Mouse (Mus musculus) neural tube, embryonic 15.5 days (tissue): ENCODE measurements around the gene Rbfox3. TPM values are rescaled to one million over a fixed set of nuclear protein-coding genes. Genes with fewer than 3 reads are reported as not detected.

Experiments
- ATAC-seq: fragments of 200-750 bp; cut with Nextera tagmentation; 2 replicates; pipeline ENCODE4 v1.8.0; 2017; ENCODE audit warnings: mild to moderate bottlenecking, moderate TSS enrichment, moderate library complexity; ENCODE audit not compliant: low FRiP score
- H3K27ac ChIP-seq: fragments of 300-500 bp; sonication (generic); replicated peaks from 2 replicates; pipeline ENCODE4 v1.5.1; 2015; ENCODE audit warnings: mild to moderate bottlenecking, inconsistent platforms
- H3K27me3 ChIP-seq: fragments of 300-500 bp; sonication (generic); replicated peaks from 2 replicates; pipeline ENCODE4 v1.6.1; 2015; ENCODE audit warnings: inconsistent platforms
- H3K36me3 ChIP-seq: fragments of 300-500 bp; sonication (generic); 2 replicates; pipeline ENCODE4 v1.6.1; 2015; ENCODE audit warnings: inconsistent platforms
- H3K4me1 ChIP-seq: fragments of 300-500 bp; sonication (generic); 2 replicates; pipeline ENCODE4 v1.6.1; 2015; ENCODE audit warnings: inconsistent platforms
- H3K4me2 ChIP-seq: fragments of 300-500 bp; sonication (generic); 2 replicates; pipeline ENCODE4 v1.6.1; 2015; ENCODE audit warnings: inconsistent platforms, mild to moderate bottlenecking, moderate library complexity
- H3K4me3 ChIP-seq: fragments of 300-500 bp; sonication (generic); replicated peaks from 2 replicates; pipeline ENCODE4 v1.5.1; 2015; ENCODE audit warnings: mild to moderate bottlenecking, inconsistent platforms
- H3K9ac ChIP-seq: fragments of 300-500 bp; sonication (generic); replicated peaks from 2 replicates; pipeline ENCODE4 v1.6.1; 2015; ENCODE audit warnings: mild to moderate bottlenecking, inconsistent platforms
- H3K9me3 ChIP-seq: fragments of 300-500 bp; sonication (generic); replicated peaks from 2 replicates; pipeline ENCODE4 v1.6.1; 2016; ENCODE audit warnings: inconsistent platforms
- WGBS: fragments of 180-500 bp; shearing (Covaris S2); methylation state at CpG from one replicate; pipeline ENCODE4 v1.1.7; 2015; ENCODE audit warnings: mixed read lengths; 5-methylcytosine and 5-hydroxymethylcytosine counted together
- polyA plus RNA-seq: library from polyadenylated mRNA; unstranded; fragments of >200 nt; fragmentation: Nextera tagmentation; extraction: Ambion mirVana; gene quantifications from 2 replicates; pipeline ENCODE4 v1.2.1, GENCODE M21; 2015

The Rbfox3 gene
- polyA plus RNA-seq, 1 experiment from 2014 or later, result 99.8 TPM

DNA sequence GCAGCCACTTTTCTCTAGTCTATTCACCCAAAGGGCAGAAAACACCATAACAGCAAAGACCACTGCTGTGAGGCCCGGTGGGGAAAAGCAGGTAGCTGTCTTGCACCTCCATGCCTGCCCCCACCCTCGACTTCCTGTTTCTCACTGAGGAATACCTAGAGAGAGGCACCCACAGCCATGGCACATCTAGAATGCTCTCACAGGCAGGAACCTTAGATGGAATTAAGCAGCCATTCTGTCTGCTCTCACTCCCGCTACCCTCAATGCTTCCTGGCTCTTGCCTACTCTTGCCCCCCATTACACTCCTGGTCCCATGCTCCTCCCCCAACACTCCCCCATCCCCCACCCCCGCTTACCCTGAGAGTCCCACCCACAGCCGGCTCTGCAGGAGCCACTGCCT is 20.9 kb downstream of the Rbfox3 start:
- no peak overlapping the region for H3K9ac ChIP-seq
- no peak overlapping the region for H3K4me3 ChIP-seq
- ATAC-seq, result no peak; the same call in 1 of the 2 replicates
- H3K27ac ChIP-seq, result peak overlapping the region; percentile 81
- WGBS, result 60% methylated on average over 5 of the region's 5 CpGs
- no peaks in the 10 kb centered on the region for H3K9me3 ChIP-seq
- no peaks in the 10 kb centered on the region for H3K27me3 ChIP-seq
- peaks cover 39% of the 10 kb centered on the region for H3K4me1 ChIP-seq
- H3K4me2 ChIP-seq, result 0 out of 2 replicates have a peak overlapping the region, but pooled peaks have one; percentile 19
- no peaks in the 10 kb centered on the region for H3K36me3 ChIP-seq

GRCm38 (mm10) chr11:118889500-118889899 is 21.9 kb downstream of the Rbfox3 start:
- peaks cover 36% of the 10 kb centered on the region for H3K4me1 ChIP-seq
- no peaks in the 10 kb centered on the region for H3K36me3 ChIP-seq
- H3K27me3 ChIP-seq, result no peaks in the 10 kb centered on the region
- WGBS, result 84% methylated on average over 4 of the region's 4 CpGs
- no peak overlapping the region for H3K9ac ChIP-seq
- no peaks in the 10 kb centered on the region for H3K9me3 ChIP-seq
- no peak overlapping the region for H3K4me3 ChIP-seq
- no peak overlapping the region for H3K27ac ChIP-seq
- ATAC-seq, result no peak
- H3K4me2 ChIP-seq, result no peak overlapping the region

- Histone ChIP-seq H3K4me2 (no peak overlapping the region), H3K9me3 (no peaks in the 10 kb centered on the region), H3K9ac (no peak overlapping the region), H3K4me1 (peaks cover 36% of the 10 kb centered on the region), H3K27me3 (no peaks in the 10 kb centered on the region), H3K36me3 (no peaks in the 10 kb centered on the region), H3K27ac (no peak overlapping the region), H3K4me3 (no peak overlapping the region)
- ATAC-seq, result no peak
- 77% methylated on average over 8 of the region's 8 CpGs for WGBS
Measured at GRCm38 (mm10) chr11:118888426-118888825, 23.0 kb downstream of the Rbfox3 start.

DNA sequence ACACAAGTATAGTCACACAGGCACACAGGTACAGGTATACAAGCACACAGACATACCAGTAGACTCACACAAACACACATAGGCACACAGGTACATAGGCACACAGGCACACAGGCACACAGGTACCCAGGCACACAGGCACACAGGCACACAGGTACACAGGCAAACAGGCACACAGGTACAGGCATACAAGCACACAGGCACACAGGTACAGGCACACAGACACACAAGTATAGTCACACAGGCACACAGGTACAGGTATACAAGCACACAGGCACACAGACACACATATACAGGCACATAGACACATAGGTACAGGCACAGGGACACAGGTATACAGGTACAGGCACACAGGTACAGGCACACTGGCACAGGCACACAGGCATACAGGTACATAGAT is 24.2 kb downstream of the Rbfox3 start:
- H3K4me1 ChIP-seq, result peaks cover 39% of the 10 kb centered on the region
- no peak overlapping the region for H3K4me3 ChIP-seq
- 0 out of 2 replicates have a peak, but pooled peaks have one; percentile 28 for ATAC-seq
- no peaks in the 10 kb centered on the region for H3K36me3 ChIP-seq
- no peak overlapping the region for H3K9ac ChIP-seq
- no peaks in the 10 kb centered on the region for H3K27me3 ChIP-seq
- H3K4me2 ChIP-seq, result no peak overlapping the region
- no peak overlapping the region for H3K27ac ChIP-seq
- no peaks in the 10 kb centered on the region for H3K9me3 ChIP-seq

GRCm38 (mm10) chr11:118886269-118886965 is 25.0 kb downstream of the Rbfox3 start:
- no peak overlapping the region for H3K4me3 ChIP-seq
- no peak overlapping the region for H3K9ac ChIP-seq
- no peak overlapping the region for H3K27ac ChIP-seq

GRCm38 (mm10) chr11:118885604-118886003 is 25.8 kb downstream of the Rbfox3 start:
- 77% methylated on average over 8 of the region's 8 CpGs for WGBS
- Histone ChIP-seq H3K4me1 (peaks cover 36% of the 10 kb centered on the region), H3K27me3 (no peaks in the 10 kb centered on the region), H3K36me3 (no peaks in the 10 kb centered on the region), H3K4me2 (no peak overlapping the region), H3K9me3 (no peaks in the 10 kb centered on the region), H3K27ac (no peak overlapping the region), H3K9ac (no peak overlapping the region), H3K4me3 (no peak overlapping the region)
- no peak for ATAC-seq

More at GRCm38 (mm10) chr11:118886269-118886965, 25.0 kb downstream of the Rbfox3 start:
- Histone ChIP-seq H3K4me2 (no peak overlapping the region), H3K4me1 (peaks cover 38% of the 10 kb centered on the region), H3K36me3 (no peaks in the 10 kb centered on the region), H3K9me3 (no peaks in the 10 kb centered on the region), H3K27me3 (no peaks in the 10 kb centered on the region)
- ATAC-seq, result no peak
- 92% methylated on average over 11 of the region's 11 CpGs for WGBS

DNA sequence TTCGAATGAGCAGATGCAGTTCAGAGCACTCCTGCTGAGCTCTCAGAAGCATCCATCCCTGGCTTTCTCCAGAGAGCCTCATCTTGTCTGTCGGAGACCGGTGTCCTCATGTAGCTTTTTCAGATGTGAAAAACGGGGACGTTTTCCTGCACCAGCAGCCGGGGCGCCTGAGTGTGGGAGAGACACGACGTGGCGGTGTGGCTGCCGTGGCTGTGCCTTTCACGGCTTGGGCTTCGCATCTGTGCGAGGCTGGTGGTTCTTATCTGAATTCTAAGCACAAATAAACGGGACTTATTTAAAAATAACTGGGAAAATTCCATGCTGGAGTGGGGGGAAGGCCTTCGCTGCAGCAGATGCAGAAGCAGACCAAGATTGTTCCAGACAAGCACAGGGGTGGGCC is 26.3 kb downstream of the Rbfox3 start:
- Histone ChIP-seq H3K36me3 (no peaks in the 10 kb centered on the region), H3K9me3 (no peaks in the 10 kb centered on the region), H3K27ac (no peak overlapping the region), H3K9ac (no peak overlapping the region), H3K4me2 (no peak overlapping the region), H3K4me1 (peaks cover 31% of the 10 kb centered on the region), H3K27me3 (no peaks in the 10 kb centered on the region), H3K4me3 (no peak overlapping the region)
- 86% methylated on average over 16 of the region's 16 CpGs for WGBS
- ATAC-seq, result no peak

DNA sequence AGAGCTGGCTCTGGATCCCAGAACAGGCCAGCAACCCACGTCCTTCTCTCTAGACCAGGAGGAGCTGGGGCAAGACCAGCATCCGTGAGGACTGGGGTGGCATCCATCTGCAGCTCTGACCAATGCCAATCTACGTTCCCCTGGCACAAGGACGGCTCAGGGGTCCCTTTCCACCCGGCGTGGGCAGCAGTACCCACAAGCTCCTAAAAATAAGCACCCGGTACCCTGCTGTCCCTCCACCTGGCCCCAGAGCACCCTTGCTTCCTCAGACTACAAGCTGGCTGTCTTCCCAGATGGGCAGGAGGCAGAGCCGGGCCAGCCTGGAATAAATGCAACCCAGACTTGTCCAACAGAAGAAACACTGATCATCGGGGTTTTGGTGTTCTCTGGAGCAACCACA is 28.3 kb downstream of the Rbfox3 start:
- no peak for ATAC-seq
- Histone ChIP-seq H3K36me3 (no peaks in the 10 kb centered on the region), H3K4me2 (no peak overlapping the region), H3K9ac (no peak overlapping the region), H3K9me3 (no peaks in the 10 kb centered on the region), H3K4me1 (peaks cover 24% of the 10 kb centered on the region), H3K27ac (peak overlapping the region; percentile 33; the same call in 1 of the 2 replicates), H3K4me3 (no peak overlapping the region), H3K27me3 (no peaks in the 10 kb centered on the region)
- WGBS, result 77% methylated on average over 9 of the region's 9 CpGs

GRCm38 (mm10) chr11:118881786-118882495 is 29.5 kb downstream of the Rbfox3 start:
- no peak overlapping the region for H3K9ac ChIP-seq
- H3K9me3 ChIP-seq, result no peaks in the 10 kb centered on the region
- no peak overlapping the region for H3K4me3 ChIP-seq
- ATAC-seq, result no peak
- H3K27me3 ChIP-seq, result no peaks in the 10 kb centered on the region
- no peaks in the 10 kb centered on the region for H3K36me3 ChIP-seq
- peak overlapping the region; percentile 34; the same call in 1 of the 2 replicates for H3K27ac ChIP-seq
- no peak overlapping the region for H3K4me2 ChIP-seq
- peaks cover 24% of the 10 kb centered on the region for H3K4me1 ChIP-seq
- 36% methylated on average over 11 of the region's 11 CpGs for WGBS

- H3K36me3 ChIP-seq, result no peaks in the 10 kb centered on the region
- H3K4me3 ChIP-seq, result no peak overlapping the region
- no peaks in the 10 kb centered on the region for H3K27me3 ChIP-seq
- H3K9me3 ChIP-seq, result no peaks in the 10 kb centered on the region
- no peak overlapping the region for H3K9ac ChIP-seq
- ATAC-seq, result no peak
- H3K27ac ChIP-seq, result no peak overlapping the region
- peaks cover 42% of the 10 kb centered on the region for H3K4me1 ChIP-seq
- 88% methylated on average over 8 of the region's 8 CpGs for WGBS
- no peak overlapping the region for H3K4me2 ChIP-seq
Measured at GRCm38 (mm10) chr11:118879466-118880150, 31.8 kb downstream of the Rbfox3 start.

DNA sequence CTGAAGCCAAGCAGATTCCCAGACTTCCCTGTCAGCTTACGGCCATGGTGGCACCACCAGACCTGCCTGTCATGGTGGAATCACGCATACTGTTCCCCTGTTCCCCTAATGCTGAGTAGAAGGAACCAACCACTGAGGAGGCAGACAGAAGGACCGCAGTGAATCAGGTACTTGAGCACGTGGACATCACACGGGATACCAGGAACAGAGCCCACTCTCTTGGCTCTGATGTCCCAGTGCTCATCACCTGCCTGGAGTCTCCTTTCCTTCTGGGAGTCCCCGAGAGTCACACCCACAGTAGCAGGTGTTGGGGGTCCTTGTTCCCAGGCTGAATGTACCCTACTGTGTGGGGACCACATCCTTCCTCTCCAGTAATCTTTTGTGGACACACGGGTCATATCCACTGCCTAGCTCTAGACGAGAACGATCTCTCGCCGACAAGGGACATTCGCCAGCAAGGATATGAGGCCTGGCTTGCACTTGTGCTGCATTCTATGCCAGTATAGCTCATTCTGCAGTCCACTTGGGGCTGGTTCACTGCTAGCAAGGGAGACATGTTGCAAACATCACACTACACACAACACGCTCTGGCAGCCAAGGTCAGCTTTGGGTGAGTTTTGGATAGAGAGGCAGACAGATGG is 32.7 kb downstream of the Rbfox3 start:
- ATAC-seq, result no peak
- H3K27me3 ChIP-seq, result no peaks in the 10 kb centered on the region
- no peak overlapping the region for H3K4me3 ChIP-seq
- H3K4me2 ChIP-seq, result no peak overlapping the region
- peaks cover 51% of the 10 kb centered on the region for H3K4me1 ChIP-seq
- H3K9me3 ChIP-seq, result no peaks in the 10 kb centered on the region
- no peaks in the 10 kb centered on the region for H3K36me3 ChIP-seq
- H3K27ac ChIP-seq, result no peak overlapping the region
- H3K9ac ChIP-seq, result no peak overlapping the region
- 91% methylated on average over 13 of the region's 13 CpGs for WGBS
